Mouse (Mus musculus) ES-E14 (cell line): ENCODE measurements around the gene Wdr20.

Experiments
- CHD2 ChIP-seq: IDR thresholded peaks from 2 replicates; pipeline ENCODE4 v1.6.1; 2014; ENCODE audit warnings: mild to moderate bottlenecking, low read depth, low read length, inconsistent platforms
- HCFC1 ChIP-seq: IDR thresholded peaks from 2 replicates; pipeline ENCODE4 v1.6.1; 2012; ENCODE audit warnings: low read length, inconsistent platforms, borderline replicate concordance; ENCODE audit not compliant: insufficient read depth

DNA sequence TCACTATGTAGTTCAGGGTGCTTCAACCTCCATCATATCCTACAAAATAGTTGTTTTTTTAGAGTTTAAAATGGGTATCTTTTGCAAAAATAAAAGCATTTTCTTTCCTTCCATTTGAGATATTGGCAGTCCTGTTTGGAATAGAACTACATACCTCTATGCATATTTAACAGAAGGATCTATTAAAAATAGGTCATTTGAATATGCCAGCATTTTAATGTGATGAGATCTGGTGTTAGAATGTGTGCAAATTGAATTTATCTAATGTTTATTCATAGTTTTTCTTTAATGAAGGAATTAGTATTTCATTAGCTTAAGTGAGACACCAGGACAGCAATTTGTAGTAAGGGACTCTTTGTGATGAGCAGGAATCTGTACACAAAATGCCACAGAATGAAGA, 30.8 kb downstream of the Wdr20 start:
- TF ChIP-seq HCFC1 (no peak), CHD2 (no peak)
